Mouse (Mus musculus): ENCODE measurements around the gene Helq. TPM values are rescaled to one million over a fixed set of nuclear protein-coding genes. Genes with fewer than 3 reads are reported as not detected.

Gene Helq
- polyA plus RNA-seq, 1 experiment: 37.6 TPM

Other genes starting within 250 kb of the Helq start
- 6.7 and 12.0 TPM in 2 replicates for gene Plac8, start 226.4 kb downstream of the Helq start, polyA plus RNA-seq (2012; rRNA removed)
- gene Coq2, start 123.5 kb downstream of the Helq start, polyA plus RNA-seq (2012; rRNA removed): 137 and 149 TPM in 2 replicates
- gene Hpse, start 78.9 kb downstream of the Helq start, polyA plus RNA-seq (2012; rRNA removed): 2.5 TPM in 2 replicates
- 46.7 and 48.2 TPM in 2 replicates for gene Mrps18c, start within 50 bp of the Helq start, polyA plus RNA-seq (2012; rRNA removed)
- 8.4 and 8.9 TPM in 2 replicates for gene Abraxas1, start 22.4 kb upstream of the Helq start, polyA plus RNA-seq (2012; rRNA removed)
- gene Gpat3, start 47.1 kb upstream of the Helq start, polyA plus RNA-seq (2012; rRNA removed): 1.4 and 1.8 TPM in 2 replicates